Mouse (Mus musculus) CH12.LX (cell line): ENCODE measurements around the gene Cks2.

ENCODE experiments used
- CHD1 ChIP-seq: IDR thresholded peaks from 2 replicates; pipeline ENCODE4 v1.6.1; 2012; ENCODE audit warnings: low read depth, low read length, improper control_type of control experiment, inconsistent platforms
- CTCF ChIP-seq, 2 experiments: IDR thresholded peaks in 1 of 2; conservative IDR thresholded peaks in 1 of 2; 2 replicates each; pipeline ENCODE4 v1.5.1; 2011 to 2012; ENCODE audit warnings: low read depth in 2 of 2, low read length in 2 of 2, improper control_type of control experiment in 1 of 2, inconsistent platforms in 1 of 2, mild to moderate bottlenecking in 1 of 2, moderate library complexity in 1 of 2
- E2F4 ChIP-seq: IDR thresholded peaks from 2 replicates; pipeline ENCODE4 v1.6.1; 2011; ENCODE audit warnings: low read depth, low read length, improper control_type of control experiment; ENCODE audit not compliant: insufficient replicate concordance
- ELF1 ChIP-seq: IDR thresholded peaks from 2 replicates; pipeline ENCODE4 v1.6.1; 2014; ENCODE audit warnings: low read depth, mild to moderate bottlenecking, inconsistent platforms, low read length, improper control_type of control experiment
- EP300 ChIP-seq: IDR thresholded peaks from 2 replicates; pipeline ENCODE4 v1.6.1; 2011; ENCODE audit warnings: low read length, improper control_type of control experiment
- GABPA ChIP-seq: IDR thresholded peaks from 2 replicates; pipeline ENCODE4 v1.6.1; 2012; ENCODE audit warnings: low read depth, low read length, improper control_type of control experiment, inconsistent platforms; ENCODE audit not compliant: insufficient replicate concordance
- MAFK ChIP-seq: IDR thresholded peaks from 2 replicates; pipeline ENCODE4 v1.6.1; 2011; ENCODE audit warnings: low read length, improper control_type of control experiment; ENCODE audit not compliant: insufficient replicate concordance
- MAX ChIP-seq: IDR thresholded peaks from 2 replicates; pipeline ENCODE4 v1.6.1; 2011; ENCODE audit warnings: low read length, improper control_type of control experiment
- MXI1 ChIP-seq: IDR thresholded peaks from 2 replicates; pipeline ENCODE4 v1.6.1; 2011; ENCODE audit warnings: mild to moderate bottlenecking, low read depth, low read length, improper control_type of control experiment
- NRF1 ChIP-seq: IDR thresholded peaks from 2 replicates; pipeline ENCODE4 v1.6.1; 2014; ENCODE audit warnings: low read depth, mild to moderate bottlenecking, inconsistent platforms, low read length, improper control_type of control experiment, moderate library complexity
- POLR2A ChIP-seq: IDR thresholded peaks from 2 replicates; pipeline ENCODE4 v1.6.1; 2011; ENCODE audit warnings: low read depth, mild to moderate bottlenecking, improper control_type of control experiment, low read length
- POLR2AphosphoS2 ChIP-seq: IDR thresholded peaks from 2 replicates; pipeline ENCODE4 v1.6.1; 2011; ENCODE audit warnings: low read depth, low read length, improper control_type of control experiment
- USF2 ChIP-seq: conservative IDR thresholded peaks from 2 replicates; pipeline ENCODE4 v1.6.1; 2011; ENCODE audit warnings: low read depth, low read length, improper control_type of control experiment
- ZMIZ1 ChIP-seq: IDR thresholded peaks from 2 replicates; pipeline ENCODE4 v1.6.1; 2012; ENCODE audit warnings: low read depth, mild to moderate bottlenecking, inconsistent platforms, low read length, improper control_type of control experiment

DNA sequence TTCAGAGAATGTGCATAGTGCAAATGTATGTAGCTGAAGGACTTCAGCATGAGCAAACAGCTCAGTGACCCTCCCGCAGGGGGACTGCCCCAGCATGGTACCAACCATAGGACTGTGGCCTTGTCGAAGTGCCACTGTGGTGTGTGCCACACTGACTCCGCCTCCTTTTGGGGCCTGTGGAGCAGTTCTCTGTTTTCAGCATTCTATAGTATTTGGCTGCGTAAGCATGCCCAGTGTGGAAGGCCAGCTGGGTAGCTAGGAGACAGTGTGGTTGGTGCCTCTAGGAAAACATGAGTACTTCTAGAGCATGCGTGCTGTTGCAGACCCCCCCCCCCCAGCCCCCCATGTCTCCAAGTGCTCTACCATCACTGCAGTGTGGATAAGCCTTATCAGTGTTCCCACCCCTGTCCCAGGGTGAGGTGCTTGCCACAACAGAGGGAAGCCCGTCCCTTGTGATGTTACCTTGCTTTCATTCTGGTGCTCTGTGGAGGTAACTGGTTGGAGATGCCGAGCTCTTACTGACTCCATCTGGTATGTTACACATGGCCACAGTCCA, 32.7 kb downstream of the Cks2 start:
- TF ChIP-seq GABPA, result no peak
- TF ChIP-seq CTCF (conservative IDR thresholded peaks at IDR 0.05 in 1 of 2, IDR thresholded peaks at IDR 0.05 in 1 of 2; ENCODE audit: low read depth in 2 of 2, low read length in 2 of 2), result no peak
- TF ChIP-seq MAX, result no peak
- TF ChIP-seq EP300, result no peak
- TF ChIP-seq CHD1, result no peak
- no peak for TF ChIP-seq ELF1
- no peak for TF ChIP-seq MXI1
- TF ChIP-seq POLR2AphosphoS2, result no peak
- no peak for TF ChIP-seq USF2
- no peak for TF ChIP-seq ZMIZ1
- no peak for TF ChIP-seq E2F4
- TF ChIP-seq POLR2A, result no peak
- TF ChIP-seq MAFK, result no peak
- no peak for TF ChIP-seq NRF1
